Mouse (Mus musculus) bone marrow, adult 2 months (tissue): Measurements from ENCODE around the gene Ssna1. TPM values are rescaled to one million over a fixed set of nuclear protein-coding genes. Genes with fewer than 3 reads are reported as not detected.
A peak's percentile ranks its signal among the peaks of the same experiment; 100 is the strongest.

Source experiments
- H3K27ac ChIP-seq: fragments of 200-500 bp; 2 replicates; pipeline ENCODE4 v1.5.1; 2012; ENCODE audit warnings: low read depth, mild to moderate bottlenecking, control low read depth, inconsistent platforms, low read length; ENCODE audit not compliant: control insufficient read depth, poor library complexity, insufficient read depth
- H3K4me1 ChIP-seq: fragments of 200-500 bp; 2 replicates; pipeline ENCODE4 v1.6.1; 2011; ENCODE audit warnings: low read length; ENCODE audit not compliant: control insufficient read depth, insufficient read depth
- H3K4me3 ChIP-seq: fragments of 200-500 bp; replicated peaks from 2 replicates; pipeline ENCODE3; 2011; ENCODE audit warnings: mild to moderate bottlenecking, low read depth, low read length, control low read depth; ENCODE audit not compliant: control insufficient read depth
- CTCF ChIP-seq: fragments of 200-500 bp; IDR thresholded peaks from 2 replicates; pipeline ENCODE4 v1.5.1; 2011; ENCODE audit warnings: low read length, control low read depth; ENCODE audit not compliant: control insufficient read depth, insufficient read depth
- POLR2A ChIP-seq: fragments of 200-500 bp; IDR thresholded peaks from 2 replicates; pipeline ENCODE4 v1.6.1; 2011; ENCODE audit warnings: low read depth, mild to moderate bottlenecking, control low read depth, low read length, borderline replicate concordance; ENCODE audit not compliant: control insufficient read depth
- WGBS: fragments of 180-500 bp; shearing (Covaris S2); methylation state at CpG from one replicate; pipeline ENCODE4 v1.1.7; 2018; 5-methylcytosine and 5-hydroxymethylcytosine counted together
- polyA plus RNA-seq: library from polyadenylated mRNA; stranded (reverse); fragments of >200 nt; gene quantifications from 2 replicates; pipeline ENCODE4 v1.2.4, GENCODE M21; 2011; ENCODE audit warnings: low replicate concordance; ENCODE audit not compliant: missing spikeins, insufficient read depth, insufficient read length

Gene Ssna1
- polyA plus RNA-seq, 1 experiment, result 65.8 TPM

DNA sequence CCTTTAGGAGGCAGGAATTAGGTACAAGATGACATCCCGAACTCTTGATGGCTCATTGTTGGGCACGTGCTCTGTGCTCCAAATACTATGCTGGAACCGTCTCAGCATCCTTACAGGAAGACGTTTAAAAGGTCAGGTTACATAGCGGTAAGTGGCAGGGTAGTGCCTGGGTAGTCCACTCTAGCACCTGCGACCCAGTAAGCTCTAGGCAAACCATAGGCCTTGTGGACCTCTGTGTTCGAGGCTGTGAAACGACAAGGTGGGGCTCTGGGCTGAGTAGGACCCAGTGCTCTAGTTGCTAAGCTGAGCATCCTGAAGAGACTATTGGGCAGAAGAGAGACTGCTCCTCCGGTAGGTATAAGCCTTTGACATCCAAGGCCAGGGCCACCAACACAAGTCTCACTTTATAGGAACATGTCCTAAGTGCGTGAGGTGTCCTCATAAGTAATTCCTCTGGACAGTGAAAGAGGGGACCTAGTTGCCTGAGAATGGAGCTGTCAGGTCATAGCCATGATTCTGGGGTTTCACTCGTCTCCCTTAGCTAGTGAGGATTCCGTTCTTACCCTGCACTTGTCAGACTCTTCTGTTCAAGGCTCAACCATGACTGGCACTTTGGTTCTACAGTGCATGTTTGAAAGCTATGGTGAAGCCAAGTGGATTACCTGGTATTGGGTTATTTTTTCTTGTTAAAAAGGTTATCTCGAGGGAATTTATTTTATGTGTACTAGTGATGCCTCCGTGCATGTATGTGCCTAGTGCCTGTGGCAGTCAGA lies 33.5 kb upstream of the Ssna1 start:
- TF ChIP-seq POLR2A (no peak), CTCF (no peak)
- no peak overlapping the region for H3K4me3 ChIP-seq
- 46% methylated on average over 14 of the region's 14 CpGs for WGBS
- no peaks in the 10 kb centered on the region for H3K4me1 ChIP-seq
- no peak overlapping the region for H3K27ac ChIP-seq

DNA sequence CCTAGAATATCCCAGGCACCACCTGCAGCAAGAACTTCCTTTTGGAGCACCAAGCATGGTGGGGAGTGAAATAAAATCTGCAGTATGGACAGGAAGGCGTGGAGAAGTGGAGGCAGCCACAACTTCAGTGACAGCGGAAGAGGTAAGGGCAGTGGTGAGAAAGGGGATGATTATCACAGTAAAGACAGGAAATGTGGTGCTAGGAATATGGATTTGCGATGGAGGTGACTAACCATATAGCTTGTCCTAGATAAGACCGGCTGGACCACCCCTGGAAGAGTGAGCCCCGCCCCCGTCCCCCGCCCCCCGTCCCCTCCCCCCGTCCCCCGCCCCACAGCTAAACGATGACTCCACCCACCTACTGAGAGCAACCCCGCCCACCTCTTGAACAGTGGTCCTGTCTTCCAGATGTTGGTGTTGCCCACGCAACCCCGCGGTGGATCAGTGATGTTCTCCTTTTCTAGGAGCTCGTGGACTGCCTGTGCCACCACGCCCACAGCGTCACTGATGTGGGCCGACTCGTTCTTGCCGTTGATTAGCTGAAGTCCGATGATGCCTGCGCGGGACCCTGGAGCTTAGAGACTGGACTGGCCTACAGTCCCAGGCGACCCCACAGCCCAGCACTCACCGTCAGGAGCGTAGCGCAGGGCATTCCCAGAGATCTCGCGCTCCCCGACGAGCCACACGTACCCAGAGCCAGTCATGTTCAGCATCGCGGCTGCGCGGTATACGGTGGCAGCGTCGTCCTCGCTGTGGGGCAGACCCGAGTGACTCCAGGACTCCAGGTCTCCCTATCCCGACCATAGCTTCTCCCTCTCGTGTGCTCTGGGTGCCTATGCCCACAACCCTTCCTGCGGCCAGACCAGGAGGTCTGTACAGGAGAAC lies 32.7 kb upstream of the Ssna1 start:
- TF ChIP-seq POLR2A (0 out of 2 replicates have a peak, but pooled peaks have one; percentile 12), CTCF (no peak)
- H3K4me3 ChIP-seq, result no peak overlapping the region
- WGBS, result 2% methylated on average over 45 of the region's 45 CpGs
- no peaks in the 10 kb centered on the region for H3K4me1 ChIP-seq
- no peak overlapping the region for H3K27ac ChIP-seq

DNA sequence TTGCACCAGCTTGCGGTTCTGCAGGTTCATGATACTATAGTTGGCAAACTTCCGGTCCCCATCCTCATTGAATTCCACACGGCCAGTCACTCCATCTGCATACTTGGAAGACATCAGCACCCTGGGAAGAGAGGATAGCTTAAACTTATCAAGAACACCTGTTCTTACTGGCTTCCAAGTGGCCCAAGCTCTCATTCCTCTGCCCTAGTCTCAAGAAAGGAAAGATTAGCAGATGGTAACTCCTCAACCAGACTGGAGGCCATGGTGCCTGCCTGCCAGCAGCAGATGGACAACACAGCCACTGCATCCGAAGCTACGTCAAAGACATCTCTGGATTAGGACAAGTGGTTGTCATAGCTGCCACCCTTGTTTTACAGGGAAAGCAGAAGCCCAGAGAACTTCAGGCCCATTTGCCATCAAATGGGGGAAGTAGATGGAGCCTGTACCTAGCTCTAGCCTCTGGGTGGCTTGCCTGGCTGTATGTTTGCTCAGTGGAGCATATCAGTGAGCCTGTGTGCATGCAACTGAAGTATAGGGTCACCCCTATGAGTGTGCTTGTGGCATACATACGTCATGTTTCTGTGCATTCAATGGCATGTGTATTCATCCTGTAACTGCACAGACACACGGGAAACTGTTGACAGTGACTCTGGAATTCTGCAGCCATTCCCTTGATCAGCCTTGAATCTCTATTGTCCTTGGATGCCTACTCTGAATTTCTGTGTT lies 31.9 kb upstream of the Ssna1 start:
- TF ChIP-seq CTCF, result no peak
- no peak for TF ChIP-seq POLR2A
- Histone ChIP-seq H3K4me1 (no peaks in the 10 kb centered on the region), H3K4me3 (no peak overlapping the region), H3K27ac (no peak overlapping the region)
- 58% methylated on average over 7 of the region's 7 CpGs for WGBS

DNA sequence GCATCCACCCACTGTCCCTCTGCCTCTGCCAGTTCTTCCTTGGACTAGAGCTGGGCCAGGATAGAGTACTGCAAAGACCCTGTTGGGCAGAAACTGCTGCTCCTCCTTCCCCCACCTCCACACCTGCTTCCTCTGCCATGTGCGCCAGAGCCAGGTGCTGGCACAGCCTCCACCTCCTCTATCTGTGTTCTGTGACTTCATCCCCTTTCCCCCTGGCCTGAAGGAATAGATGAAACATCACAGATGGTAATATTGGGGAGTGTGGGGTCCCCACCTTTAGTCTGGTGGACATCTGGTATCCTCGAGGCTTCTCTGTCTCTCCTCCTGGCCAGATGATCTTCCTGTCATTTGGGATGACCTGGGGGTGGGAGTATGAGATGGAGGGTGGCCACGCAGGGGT lies 31.2 kb upstream of the Ssna1 start:
- WGBS, result 51% methylated on average over 3 of the region's 3 CpGs
- TF ChIP-seq POLR2A (no peak), CTCF (no peak)

DNA sequence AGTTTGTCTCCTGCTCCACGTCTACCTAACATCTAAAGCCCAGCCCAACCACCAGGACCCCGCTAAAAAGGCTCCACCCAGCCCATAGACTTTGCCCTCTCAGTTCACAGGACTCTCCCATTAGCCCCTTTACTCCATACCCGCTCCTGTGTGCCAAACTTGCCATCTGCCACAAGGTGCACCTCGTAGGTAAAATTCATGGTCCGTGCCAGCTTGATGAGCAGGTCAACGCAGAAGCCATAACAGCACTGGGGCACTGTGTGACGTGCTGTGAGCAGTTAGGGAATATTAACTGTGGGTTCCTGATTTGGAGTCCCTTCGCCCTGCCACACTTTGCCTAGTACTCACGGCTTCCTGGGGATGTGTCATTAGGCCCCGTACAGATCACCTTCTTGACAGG lies 25.8 kb upstream of the Ssna1 start:
- 69% methylated on average over 10 of the region's 10 CpGs for WGBS
- Histone ChIP-seq H3K4me1 (no peaks in the 10 kb centered on the region), H3K4me3 (no peak overlapping the region), H3K27ac (no peak overlapping the region)
- TF ChIP-seq POLR2A (no peak), CTCF (no peak)

More for the DNA sequence above, 31.2 kb upstream of the Ssna1 start:
- Histone ChIP-seq H3K27ac (no peak overlapping the region), H3K4me3 (no peak overlapping the region), H3K4me1 (no peaks in the 10 kb centered on the region)

DNA sequence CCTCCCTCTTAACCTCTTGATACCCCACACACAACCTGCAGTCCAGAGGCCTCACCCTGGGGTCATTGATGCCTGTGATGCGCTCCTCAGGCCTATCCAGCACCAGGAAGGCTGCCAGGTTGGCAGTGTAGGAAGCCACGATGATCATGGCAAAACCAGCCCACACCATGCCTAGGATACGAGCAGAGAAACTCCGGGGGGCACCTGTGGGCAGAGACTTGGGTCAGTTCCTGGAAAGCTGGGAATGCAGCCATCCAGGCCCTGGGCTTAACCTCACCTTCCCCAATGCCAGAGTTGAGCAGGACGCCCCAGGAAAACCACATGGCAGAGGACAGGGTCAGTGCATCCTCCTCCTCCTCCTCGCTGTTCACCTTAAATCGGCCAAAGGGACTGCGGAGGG lies 24.9 kb upstream of the Ssna1 start:
- Histone ChIP-seq H3K27ac (no peak overlapping the region), H3K4me1 (no peaks in the 10 kb centered on the region), H3K4me3 (no peak overlapping the region)
- WGBS, result 69% methylated on average over 8 of the region's 8 CpGs
- TF ChIP-seq CTCF (no peak), POLR2A (no peak)

DNA sequence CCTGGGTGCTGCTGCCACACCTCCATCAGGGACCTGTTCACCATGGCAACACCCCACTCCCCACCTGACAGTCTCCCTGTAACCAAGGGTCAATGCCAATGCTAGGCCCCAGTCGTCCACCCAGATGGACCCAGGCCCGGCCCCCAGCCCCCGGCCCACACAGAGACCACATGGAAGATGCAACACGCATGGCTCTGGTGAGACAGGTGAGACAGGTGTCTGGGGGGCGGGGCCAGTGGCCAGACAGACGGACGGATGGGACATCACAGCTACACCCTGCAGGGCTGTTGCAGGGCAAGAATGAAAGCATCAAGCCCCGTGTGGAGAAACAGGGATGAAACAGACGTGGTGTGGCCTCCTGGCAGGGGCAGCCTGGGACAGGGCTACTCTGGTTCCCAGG lies 21.5 kb upstream of the Ssna1 start:
- WGBS, result 75% methylated on average over 9 of the region's 9 CpGs

DNA sequence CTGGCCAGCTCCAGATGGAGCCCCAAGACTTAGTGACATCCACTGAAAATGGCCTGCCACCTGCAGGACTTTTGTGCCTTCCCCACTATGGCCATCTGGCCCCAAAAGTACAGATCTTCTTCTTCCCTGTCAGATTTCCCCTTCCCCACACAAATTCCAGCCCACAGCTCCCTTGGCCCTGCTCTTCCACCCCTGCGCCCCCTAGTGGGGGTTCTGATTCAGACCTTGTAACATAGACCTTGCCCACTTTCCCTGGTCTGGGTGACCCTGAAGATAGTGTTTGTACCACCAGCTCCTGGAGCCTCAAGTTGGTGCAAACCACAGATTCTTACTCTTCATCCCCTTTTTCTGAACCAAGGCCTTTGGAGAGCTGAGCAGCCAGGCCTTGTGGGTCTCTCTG lies 20.6 kb upstream of the Ssna1 start:
- TF ChIP-seq POLR2A (no peak), CTCF (peak; percentile 77)
- no peak overlapping the region for H3K4me3 ChIP-seq
- H3K27ac ChIP-seq, result no peak overlapping the region
- 0% methylated on average over 1 of the region's 1 CpGs for WGBS
- no peaks in the 10 kb centered on the region for H3K4me1 ChIP-seq

More for the DNA sequence above, 21.5 kb upstream of the Ssna1 start:
- H3K27ac ChIP-seq, result no peak overlapping the region
- H3K4me1 ChIP-seq, result no peaks in the 10 kb centered on the region
- TF ChIP-seq CTCF, result no peak
- no peak for TF ChIP-seq POLR2A
- H3K4me3 ChIP-seq, result no peak overlapping the region
